Mouse (Mus musculus): ENCODE results near the gene Ripk4. TPM values are rescaled to one million over a fixed set of nuclear protein-coding genes. Genes with fewer than 3 reads are reported as not detected.

Gene Ripk4
- polyA plus RNA-seq, 1 experiment from 2014 or later = 9.5 TPM

GRCm38 (mm10) chr16:97763990-97764340 is 378 bp upstream of the Ripk4 start:
- Histone ChIP-seq H3K27me3 (peaks cover 67% of the 10 kb centered on the region), H3K9ac (peak overlapping the region; percentile 49; the same call in 1 of the 2 replicates), H3K4me3 (replicated peaks) (peak overlapping the region; percentile 53), H3K9me3 (replicated peaks) (no peaks in the 10 kb centered on the region), H3K27ac (no peak overlapping the region), H3K4me1 (peaks cover 15% of the 10 kb centered on the region), H3K4me2 (peak overlapping the region; percentile 81), H3K36me3 (no peaks in the 10 kb centered on the region)
- 6% methylated on average over 13 of the region's 13 CpGs for WGBS
- no peak for ATAC-seq (replicated peaks; ENCODE audit: low FRiP score)

DNA sequence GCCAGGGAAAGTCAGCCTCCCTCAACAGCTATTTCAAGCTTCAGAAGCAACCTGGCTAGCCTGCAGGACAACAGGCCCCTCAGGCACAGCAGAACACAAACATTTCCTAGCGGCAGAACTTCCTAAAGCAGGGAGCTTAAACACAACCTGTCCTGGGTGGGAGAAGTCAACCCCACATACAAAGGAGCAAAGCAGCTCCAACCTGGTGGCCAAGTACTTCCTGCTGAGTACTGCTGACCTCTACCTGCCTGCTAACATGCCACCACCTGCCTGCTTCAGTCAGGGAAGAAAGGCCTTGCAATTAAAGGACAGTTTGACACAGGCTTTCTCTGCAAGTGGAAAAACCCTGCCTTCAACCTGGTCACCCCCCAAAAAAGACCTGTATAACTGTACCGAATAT is 1.8 kb downstream of the Ripk4 start:
- WGBS = 52% methylated on average over 2 of the region's 2 CpGs
- Histone ChIP-seq H3K9me3 (replicated peaks) (no peaks in the 10 kb centered on the region), H3K4me2 (peak overlapping the region; percentile 81), H3K4me1 (peaks cover 24% of the 10 kb centered on the region), H3K27ac (no peak overlapping the region), H3K9ac (no peak overlapping the region), H3K36me3 (no peaks in the 10 kb centered on the region), H3K27me3 (peaks cover 64% of the 10 kb centered on the region), H3K4me3 (replicated peaks) (0 out of 2 replicates have a peak overlapping the region, but pooled peaks have one; percentile 53)
- no peak for ATAC-seq (replicated peaks; ENCODE audit: low FRiP score)

DNA sequence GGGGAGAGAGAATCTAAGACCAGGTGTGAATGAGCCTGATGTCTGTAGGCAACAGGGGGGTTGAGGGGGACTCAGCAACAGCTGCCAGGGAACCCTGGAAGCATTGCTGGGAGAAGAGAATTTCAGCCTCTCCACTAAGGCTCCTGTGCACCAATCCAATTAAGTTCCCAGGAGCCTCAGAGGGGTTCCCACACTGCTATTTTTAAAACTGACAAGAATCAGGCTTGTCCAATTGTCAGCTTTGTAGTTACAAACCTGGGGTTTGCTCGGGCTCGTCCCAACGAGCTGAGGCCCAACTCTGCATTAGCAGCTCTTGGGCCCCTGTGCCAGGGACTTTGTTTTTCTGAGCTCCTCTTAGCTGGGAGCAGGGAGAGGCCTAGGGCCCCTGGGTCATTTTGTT is 3.9 kb downstream of the Ripk4 start:
- 53% methylated on average over 3 of the region's 3 CpGs for WGBS
- Histone ChIP-seq H3K9ac (no peak overlapping the region), H3K4me3 (replicated peaks) (no peak overlapping the region), H3K9me3 (replicated peaks) (no peaks in the 10 kb centered on the region), H3K27ac (no peak overlapping the region), H3K27me3 (peaks cover 45% of the 10 kb centered on the region), H3K4me2 (no peak overlapping the region), H3K36me3 (no peaks in the 10 kb centered on the region), H3K4me1 (peaks cover 24% of the 10 kb centered on the region)
- no peak for ATAC-seq (replicated peaks; ENCODE audit: low FRiP score)

- WGBS = 89% methylated on average over 2 of the region's 2 CpGs
- no peaks in the 10 kb centered on the region for H3K36me3 ChIP-seq
- no peak for ATAC-seq (replicated peaks; ENCODE audit: low FRiP score)
These were observed 5.3 kb downstream of the Ripk4 start for GRCm38 (mm10) chr16:97758288-97758687.

GRCm38 (mm10) chr16:97756460-97756859 is 7.1 kb downstream of the Ripk4 start:
- 40% methylated on average over 2 of the region's 2 CpGs for WGBS
- H3K27ac ChIP-seq = no peak overlapping the region
- H3K36me3 ChIP-seq = no peaks in the 10 kb centered on the region
- ATAC-seq (replicated peaks; ENCODE audit: low FRiP score) = peak; percentile 40; the same call in 1 of the 2 replicates
- no peak overlapping the region for H3K9ac ChIP-seq
- peaks cover 13% of the 10 kb centered on the region for H3K27me3 ChIP-seq
- no peak overlapping the region for H3K4me3 ChIP-seq (replicated peaks)
- H3K4me2 ChIP-seq = no peak overlapping the region
- no peaks in the 10 kb centered on the region for H3K9me3 ChIP-seq (replicated peaks)
- 0 out of 2 replicates have a peak, but pooled peaks cover 9% of the 10 kb centered on the region for H3K4me1 ChIP-seq

More at GRCm38 (mm10) chr16:97758288-97758687, 5.3 kb downstream of the Ripk4 start:
- Histone ChIP-seq H3K9me3 (replicated peaks) (no peaks in the 10 kb centered on the region), H3K27me3 (peaks cover 31% of the 10 kb centered on the region), H3K4me3 (replicated peaks) (no peak overlapping the region), H3K27ac (no peak overlapping the region), H3K4me2 (no peak overlapping the region), H3K9ac (no peak overlapping the region), H3K4me1 (peaks cover 17% of the 10 kb centered on the region)

DNA sequence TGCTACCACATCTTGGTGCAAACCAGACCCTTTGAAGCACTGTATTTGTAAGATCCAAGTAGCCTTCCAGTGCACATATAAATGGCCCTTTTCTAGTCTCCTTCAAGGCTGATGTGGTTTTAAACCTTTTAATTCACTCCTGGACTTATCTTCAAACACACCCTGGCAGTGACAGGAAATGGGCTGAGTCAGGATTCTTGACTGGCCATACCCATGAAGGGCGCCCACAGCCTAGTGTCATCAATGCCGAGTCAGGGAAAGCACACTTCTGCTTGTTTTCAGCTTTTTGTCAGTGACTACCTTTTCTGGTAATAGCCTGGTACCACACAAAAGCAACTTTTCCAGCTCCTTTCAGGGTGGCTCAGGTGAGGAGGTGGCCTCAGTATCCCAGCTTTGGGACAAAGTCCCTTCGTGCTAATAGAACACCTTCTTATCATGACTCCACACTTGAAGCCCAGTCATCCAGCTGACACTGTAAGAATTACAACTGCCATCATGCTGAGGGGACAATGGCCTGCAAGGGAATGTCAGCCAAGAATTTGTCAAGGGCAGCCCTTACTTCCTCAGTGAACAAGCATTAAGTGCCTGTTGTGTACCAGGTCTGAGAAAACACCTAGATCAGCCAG is 11.2 kb downstream of the Ripk4 start:
- Histone ChIP-seq H3K9me3 (replicated peaks) (no peaks in the 10 kb centered on the region), H3K4me1 (0 out of 2 replicates have a peak, but pooled peaks cover 4% of the 10 kb centered on the region), H3K27ac (no peak overlapping the region), H3K4me2 (no peak overlapping the region), H3K9ac (no peak overlapping the region), H3K4me3 (replicated peaks) (no peak overlapping the region), H3K36me3 (no peaks in the 10 kb centered on the region), H3K27me3 (no peaks in the 10 kb centered on the region)
- 84% methylated on average over 3 of the region's 3 CpGs for WGBS
- no peak for ATAC-seq (replicated peaks; ENCODE audit: low FRiP score)

DNA sequence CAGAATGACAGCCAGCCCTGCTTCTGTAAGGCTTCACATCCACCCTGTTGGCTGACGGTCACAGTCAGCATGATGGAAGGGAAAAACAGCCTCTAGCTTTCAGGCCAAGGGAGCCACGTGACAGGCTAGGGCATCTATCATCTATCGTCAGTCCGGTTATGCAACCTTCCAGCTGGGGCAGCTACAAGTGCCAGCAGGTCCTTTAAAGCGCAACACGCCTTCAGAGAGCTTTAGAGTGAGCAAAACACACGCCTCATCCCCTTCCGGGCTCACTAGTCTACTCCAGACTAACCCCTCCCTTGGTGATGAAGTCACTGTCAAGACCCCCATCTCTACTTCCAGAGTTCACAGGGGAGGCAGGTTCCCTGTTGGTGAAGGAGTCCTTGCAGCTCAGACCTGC is 11.7 kb downstream of the Ripk4 start:
- WGBS = 62% methylated on average over 8 of the region's 8 CpGs
- H3K4me3 ChIP-seq (replicated peaks) = no peak overlapping the region
- H3K27ac ChIP-seq = no peak overlapping the region
- H3K4me2 ChIP-seq = no peak overlapping the region
- H3K4me1 ChIP-seq = no peaks in the 10 kb centered on the region
- no peak for ATAC-seq (replicated peaks; ENCODE audit: low FRiP score)
- H3K9me3 ChIP-seq (replicated peaks) = no peaks in the 10 kb centered on the region
- no peaks in the 10 kb centered on the region for H3K36me3 ChIP-seq
- H3K27me3 ChIP-seq = no peaks in the 10 kb centered on the region
- no peak overlapping the region for H3K9ac ChIP-seq

DNA sequence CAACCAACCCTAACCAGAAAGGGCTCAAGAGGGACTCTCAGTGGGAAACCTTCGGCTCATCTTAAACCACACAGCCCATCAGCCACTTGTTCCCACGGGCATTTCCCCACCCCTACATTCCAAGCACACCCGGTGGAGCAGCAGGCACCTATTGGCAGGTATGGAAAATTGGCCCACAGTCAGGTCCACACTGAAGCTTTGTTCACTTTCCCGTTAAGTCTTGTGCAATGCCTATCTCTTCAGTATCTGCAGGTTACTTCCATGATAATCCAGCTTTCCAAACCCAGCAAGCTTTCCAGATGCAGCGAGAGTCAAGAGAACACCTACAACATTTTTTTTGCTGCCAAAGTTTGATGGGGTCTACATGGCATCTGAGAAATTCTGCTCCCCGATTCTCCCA is 15.2 kb downstream of the Ripk4 start:
- no peak for ATAC-seq (replicated peaks; ENCODE audit: low FRiP score)
- Histone ChIP-seq H3K27ac (no peak overlapping the region), H3K36me3 (0 out of 2 replicates have a peak, but pooled peaks cover 9% of the 10 kb centered on the region), H3K9ac (no peak overlapping the region), H3K4me1 (no peaks in the 10 kb centered on the region), H3K4me3 (replicated peaks) (no peak overlapping the region), H3K4me2 (no peak overlapping the region), H3K9me3 (replicated peaks) (no peaks in the 10 kb centered on the region), H3K27me3 (no peaks in the 10 kb centered on the region)
- WGBS = 92% methylated on average over 6 of the region's 6 CpGs

DNA sequence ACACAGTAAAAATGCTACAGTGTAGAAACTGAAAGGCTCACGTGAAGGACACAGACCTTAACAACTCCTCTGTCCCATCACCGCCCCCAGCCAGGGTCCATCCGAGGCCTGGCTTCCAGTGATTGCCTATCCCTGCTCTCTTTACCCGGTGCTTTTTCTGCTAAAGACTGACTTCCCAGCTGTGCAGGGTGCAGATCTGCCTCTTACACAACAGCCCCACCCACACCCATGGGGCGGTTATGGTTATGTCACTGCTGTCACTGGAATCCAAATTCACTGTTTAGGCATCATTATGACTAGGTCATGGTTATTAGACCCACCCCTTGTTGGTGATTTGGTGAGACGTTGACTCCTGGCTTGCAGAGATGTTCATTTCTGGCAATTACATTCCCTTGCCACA is 25.6 kb downstream of the Ripk4 start:
- ATAC-seq (replicated peaks; ENCODE audit: low FRiP score) = no peak
- Histone ChIP-seq H3K27me3 (no peaks in the 10 kb centered on the region), H3K9me3 (replicated peaks) (no peaks in the 10 kb centered on the region), H3K4me1 (no peaks in the 10 kb centered on the region), H3K27ac (no peak overlapping the region), H3K9ac (no peak overlapping the region), H3K4me2 (no peak overlapping the region), H3K4me3 (replicated peaks) (no peak overlapping the region), H3K36me3 (peaks cover 3% of the 10 kb centered on the region; the same call in 1 of the 2 replicates)
- WGBS = 62% methylated on average over 6 of the region's 6 CpGs

GRCm38 (mm10) chr16:97736562-97736961 is 27.0 kb downstream of the Ripk4 start:
- H3K27me3 ChIP-seq = no peaks in the 10 kb centered on the region
- no peak for ATAC-seq (replicated peaks; ENCODE audit: low FRiP score)
- no peaks in the 10 kb centered on the region for H3K36me3 ChIP-seq
- H3K4me2 ChIP-seq = no peak overlapping the region
- 96% methylated on average over 2 of the region's 2 CpGs for WGBS
- no peaks in the 10 kb centered on the region for H3K4me1 ChIP-seq
- H3K27ac ChIP-seq = no peak overlapping the region
- no peak overlapping the region for H3K4me3 ChIP-seq (replicated peaks)
- H3K9me3 ChIP-seq (replicated peaks) = no peaks in the 10 kb centered on the region
- no peak overlapping the region for H3K9ac ChIP-seq

DNA sequence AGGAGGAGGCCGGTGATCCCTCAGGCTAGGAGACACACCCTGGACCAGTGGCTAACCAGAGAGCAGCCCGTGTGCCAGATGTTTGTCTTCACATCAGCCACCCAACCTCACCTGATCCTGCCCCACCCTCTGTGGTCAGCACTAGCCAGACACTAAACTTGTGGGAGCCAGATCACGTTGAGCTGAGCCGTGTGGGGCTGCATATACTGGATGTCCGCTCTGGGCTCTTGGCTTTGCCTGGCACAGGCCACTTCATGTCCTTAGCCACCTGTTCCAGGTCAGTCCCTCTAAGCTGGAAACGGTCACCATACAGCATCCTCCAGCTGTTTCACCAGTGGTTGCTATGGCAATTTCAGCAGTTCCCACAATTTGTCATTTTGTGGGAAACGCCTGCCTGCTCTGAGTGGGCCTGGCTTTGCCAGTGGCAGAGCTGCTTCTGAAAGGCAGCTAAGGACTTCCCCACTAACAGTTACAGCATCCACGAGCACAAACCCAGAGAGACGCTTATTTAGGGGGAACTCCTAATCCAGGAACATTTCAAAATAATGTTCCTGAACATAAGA is 28.7 kb downstream of the Ripk4 start:
- H3K9me3 ChIP-seq (replicated peaks) = no peaks in the 10 kb centered on the region
- H3K4me3 ChIP-seq (replicated peaks) = no peak overlapping the region
- no peak overlapping the region for H3K27ac ChIP-seq
- H3K4me2 ChIP-seq = no peak overlapping the region
- H3K36me3 ChIP-seq = no peaks in the 10 kb centered on the region
- H3K9ac ChIP-seq = no peak overlapping the region
- ATAC-seq (replicated peaks; ENCODE audit: low FRiP score) = 0 out of 2 replicates have a peak, but pooled peaks have one; percentile 22
- no peaks in the 10 kb centered on the region for H3K4me1 ChIP-seq
- H3K27me3 ChIP-seq = no peaks in the 10 kb centered on the region
- WGBS = 60% methylated on average over 9 of the region's 9 CpGs

DNA sequence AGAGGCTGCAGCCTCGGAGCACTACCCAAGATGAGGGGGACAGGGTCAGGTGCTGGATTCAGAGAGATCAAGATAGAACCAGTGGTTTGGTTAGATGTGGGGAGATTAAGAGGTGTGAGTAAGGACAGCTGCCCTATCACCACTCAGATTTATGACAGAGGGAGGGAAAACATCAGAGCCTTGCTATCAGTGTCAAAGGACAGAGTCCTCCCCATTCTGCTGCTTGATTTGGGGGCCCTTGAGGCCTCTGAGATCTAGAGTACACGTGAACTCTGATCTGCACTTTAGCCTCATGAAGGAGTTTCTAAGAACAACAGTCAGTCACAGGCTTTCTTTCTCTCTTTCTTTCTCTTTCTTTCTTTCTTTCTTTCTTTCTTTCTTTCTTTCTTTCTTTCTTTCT is 30.0 kb downstream of the Ripk4 start:
- no peaks in the 10 kb centered on the region for H3K27me3 ChIP-seq
- H3K4me3 ChIP-seq (replicated peaks) = no peak overlapping the region
- no peak overlapping the region for H3K4me2 ChIP-seq
- no peaks in the 10 kb centered on the region for H3K9me3 ChIP-seq (replicated peaks)
- H3K36me3 ChIP-seq = no peaks in the 10 kb centered on the region
- H3K4me1 ChIP-seq = no peaks in the 10 kb centered on the region
- no peak overlapping the region for H3K9ac ChIP-seq
- ATAC-seq (replicated peaks; ENCODE audit: low FRiP score) = no peak
- no peak overlapping the region for H3K27ac ChIP-seq
- whole genome bisulfite sequencing = 44% methylated on average over 2 of the region's 2 CpGs

- Histone ChIP-seq H3K4me2 (no peak overlapping the region), H3K27ac (no peak overlapping the region), H3K4me1 (no peaks in the 10 kb centered on the region), H3K9ac (no peak overlapping the region), H3K36me3 (no peaks in the 10 kb centered on the region), H3K4me3 (replicated peaks) (no peak overlapping the region), H3K9me3 (replicated peaks) (no peaks in the 10 kb centered on the region), H3K27me3 (no peaks in the 10 kb centered on the region)
- no peak for ATAC-seq (replicated peaks; ENCODE audit: low FRiP score)
- 75% methylated on average over 1 of the region's 1 CpGs for WGBS
These were observed 33.3 kb downstream of the Ripk4 start for GRCm38 (mm10) chr16:97730321-97730720.
